Mouse (Mus musculus): ENCODE measurements around the gene Prkd2.

GRCm38 (mm10) chr7:16825785-16826184 lies 16.9 kb upstream of the Prkd2 start:
- no peak for TF ChIP-seq EP300 (IDR thresholded peaks at IDR 0.05; ENCODE audit: low read depth)
- peak; percentile 60 for TF ChIP-seq CTCF (IDR thresholded peaks at IDR 0.05; ENCODE audit: low read depth)
